ENCODE assay signal across 8 mouse cellular contexts in genomic region chr4:127021989-127022626, GRCm38 (mm10). TPM values are rescaled to one million over a fixed set of nuclear protein-coding genes. Genes with fewer than 3 reads are reported as not detected.
DNase-seq lines count a peak whose midpoint lies in the region; ATAC-seq and TF ChIP-seq lines count a peak whose summit lies in the region.

No protein-coding gene starts in this region.

- H3K4me1 ChIP-seq in ES-Bruce4 (ENCODE audit: control insufficient read depth, insufficient read depth, low read length): no peaks in the 10 kb centered on the region
- peaks cover 25% of the 10 kb centered on the region for H3K4me1 ChIP-seq in forebrain, embryonic 14.5 days (ENCODE audit: control insufficient read depth, insufficient read depth, low read length)
- peaks cover 24% of the 10 kb centered on the region for H3K4me1 ChIP-seq in lung, adult 2 months (ENCODE audit: control insufficient read depth, insufficient read depth, low read length)

- peak overlapping the region; percentile 91 for H3K4me2 ChIP-seq in forebrain, embryonic 14.5 days (ENCODE audit: low read length)

- TF ChIP-seq POLR2A in ES-Bruce4 (IDR thresholded peaks at IDR 0.05; ENCODE audit: insufficient read depth, low read length): peak; percentile 12
- peak; percentile 56; the same call in 1 of the 2 replicates for TF ChIP-seq POLR2A in lung, adult 2 months (IDR thresholded peaks at IDR 0.05; ENCODE audit: borderline replicate concordance, extremely low read depth, low read depth, low read length)

- peak overlapping the region; percentile 100 for H3K9ac ChIP-seq in ES-Bruce4 (ENCODE audit: low read depth, poor library complexity, severe bottlenecking)
- peak overlapping the region; percentile 100 for H3K9ac ChIP-seq in forebrain, embryonic 14.5 days (ENCODE audit: low read length)

- peak; percentile 68; the same call in 1 of the 2 replicates for ATAC-seq in cerebellum, adult (ENCODE audit: insufficient number of reproducible peaks, low FRiP score, low TSS enrichment)
- peak; percentile 64 for ATAC-seq in forebrain, embryonic 14.5 days
- peak; percentile 44 for ATAC-seq in neutrophil, adult 5-6 weeks (ENCODE audit: extremely low read depth, insufficient number of reproducible peaks, low FRiP score, poor library complexity, severe bottlenecking)

- no peaks in the 10 kb centered on the region for H3K27me3 ChIP-seq in ES-Bruce4 (ENCODE audit: control insufficient read depth, insufficient read depth, low read length, poor library complexity, severe bottlenecking)
- no peaks in the 10 kb centered on the region for H3K27me3 ChIP-seq in forebrain, embryonic 14.5 days (replicated peaks; ENCODE audit: control insufficient read depth, insufficient read depth, low read length)

- intact Hi-C loops in heart, postnatal 14 days (cut with DNase I): loop anchor here (10.0 kb wide), 1 partner anchor 223 kb away; the partner anchor contains the start of gene Smim12

- no peak for TF ChIP-seq CTCF in ES-Bruce4 (IDR thresholded peaks at IDR 0.05; ENCODE audit: low read depth, low read length)
- no peak for TF ChIP-seq CTCF in lung, adult 2 months (IDR thresholded peaks at IDR 0.05; ENCODE audit: insufficient read depth, low read length)

- WGBS in forebrain, embryonic 14.5 days: under 1% methylated on average over 50 of the region's 53 CpGs
- under 1% methylated on average over 53 of the region's 53 CpGs for whole genome bisulfite sequencing in lung, adult 2 months

- no peaks in the 10 kb centered on the region for H3K9me3 ChIP-seq in ES-Bruce4 (replicated peaks; ENCODE audit: control insufficient read depth, insufficient read depth, low read length, poor library complexity, severe bottlenecking)
- H3K9me3 ChIP-seq in forebrain, embryonic 14.5 days (replicated peaks; ENCODE audit: control insufficient read depth, low read length): no peaks in the 10 kb centered on the region

- peak; percentile 94 for DNase-seq in forebrain, embryonic 14.5 days (ENCODE audit: low spot score)
- DNase-seq in heart, postnatal 14 days: peak; percentile 89 to 92
- peak; percentile 82 to 83 for DNase-seq in layer of hippocampus, adult 18-20 months (ENCODE audit: low spot score in 2 of 2)
- DNase-seq in lung, adult 2 months: peak; percentile 82
- peak; percentile 79 to 84 for DNase-seq in thymus, adult 18-20 months

- H3K36me3 ChIP-seq in ES-Bruce4 (ENCODE audit: control insufficient read depth, insufficient read depth, low read length, poor library complexity, severe bottlenecking): peaks cover 49% of the 10 kb centered on the region
- peaks cover 47% of the 10 kb centered on the region for H3K36me3 ChIP-seq in forebrain, embryonic 14.5 days (ENCODE audit: control insufficient read depth, insufficient read depth, low read length)

- peak overlapping the region; percentile 92 for H3K4me3 ChIP-seq in ES-Bruce4 (ENCODE audit: low read depth, low read length)
- peak overlapping the region; percentile 100 for H3K4me3 ChIP-seq in forebrain, embryonic 14.5 days (ENCODE audit: low read depth, low read length)
- H3K4me3 ChIP-seq in lung, adult 2 months (replicated peaks; ENCODE audit: extremely low read depth, low read depth, low read length): peak overlapping the region; percentile 85

- TF ChIP-seq EP300 in ES-Bruce4 (IDR thresholded peaks at IDR 0.05; ENCODE audit: insufficient read depth, low read depth, low read length): no peak

- H3K27ac ChIP-seq in ES-Bruce4 (ENCODE audit: insufficient read depth, low read length): peak overlapping the region; percentile 62
- H3K27ac ChIP-seq in forebrain, embryonic 14.5 days (ENCODE audit: low read depth, low read length): peak overlapping the region; percentile 99

RNA-seq across cellular contexts. Expression of gene Sfpq, which starts 1.0 kb away (rescaled TPM):
- 827 and 868 TPM in 2 replicates for polyA plus RNA-seq in ES-Bruce4 (2011; ENCODE audit: insufficient read depth, insufficient read length, low read depth, missing spikeins)
- polyA plus RNA-seq in forebrain, embryonic 14.5 days (2014; fragmentation: Nextera tagmentation; extraction: Ambion mirVana): 102 and 105 TPM in 2 replicates
- 100 to 1,000 TPM; 116 to 127 TPM for total RNA-seq in heart, postnatal 14 days (2021)
- 100 to 1,000 TPM; 271 to 272 TPM for total RNA-seq in layer of hippocampus, adult 18-20 months (2021)
- 44.1 and 52.1 TPM in 2 replicates for polyA plus RNA-seq in lung, adult 2 months (2012; rRNA removed)
- 818 and 867 TPM in 2 replicates for total RNA-seq in neutrophil, adult 5-6 weeks (2017)

RNA-seq across cellular contexts. Expression of gene Zmym1, which starts 38.8 kb away (rescaled TPM):
- polyA plus RNA-seq in ES-Bruce4 (2011; ENCODE audit: insufficient read depth, insufficient read length, low read depth, missing spikeins): 46.0 and 57.4 TPM in 2 replicates
- 31.5 and 35.1 TPM in 2 replicates for polyA plus RNA-seq in forebrain, embryonic 14.5 days (2014; fragmentation: Nextera tagmentation; extraction: Ambion mirVana)
- 1 to 10 TPM; 3.9 to 6.8 TPM for total RNA-seq in heart, postnatal 14 days (2021)
- 10 to 100 TPM; 14.4 to 16.0 TPM for total RNA-seq in layer of hippocampus, adult 18-20 months (2021)
- 1.2 and 1.3 TPM in 2 replicates for polyA plus RNA-seq in lung, adult 2 months (2012; rRNA removed)
- 18.4 and 18.7 TPM in 2 replicates for total RNA-seq in neutrophil, adult 5-6 weeks (2017)

RNA-seq across cellular contexts. Expression of gene Zmym4, which starts 54.2 kb away (rescaled TPM):
- polyA plus RNA-seq in ES-Bruce4 (2011; ENCODE audit: insufficient read depth, insufficient read length, low read depth, missing spikeins): 66.0 and 70.9 TPM in 2 replicates
- polyA plus RNA-seq in forebrain, embryonic 14.5 days (2014; fragmentation: Nextera tagmentation; extraction: Ambion mirVana): 22.7 and 25.8 TPM in 2 replicates
- 10 to 100 TPM; 26.0 to 27.8 TPM for total RNA-seq in heart, postnatal 14 days (2021)
- 10 to 100 TPM; 48.2 to 48.5 TPM for total RNA-seq in layer of hippocampus, adult 18-20 months (2021)
- 3.8 and 5.5 TPM in 2 replicates for polyA plus RNA-seq in lung, adult 2 months (2012; rRNA removed)
- 27.4 and 40.6 TPM in 2 replicates for total RNA-seq in neutrophil, adult 5-6 weeks (2017)

RNA-seq across cellular contexts. Expression of gene Zmym6, which starts 55.1 kb away (rescaled TPM):
- polyA plus RNA-seq in ES-Bruce4 (2011; ENCODE audit: insufficient read depth, insufficient read length, low read depth, missing spikeins): 32.6 and 33.7 TPM in 2 replicates
- 21.2 and 32.3 TPM in 2 replicates for polyA plus RNA-seq in forebrain, embryonic 14.5 days (2014; fragmentation: Nextera tagmentation; extraction: Ambion mirVana)
- total RNA-seq in heart, postnatal 14 days (2021): 1 to 10 TPM; 8.1 to 9.2 TPM
- total RNA-seq in layer of hippocampus, adult 18-20 months (2021): 10 to 100 TPM; 35.7 to 37.7 TPM
- 3.6 and 6.1 TPM in 2 replicates for polyA plus RNA-seq in lung, adult 2 months (2012; rRNA removed)
- total RNA-seq in neutrophil, adult 5-6 weeks (2017): 31.3 and 34.6 TPM in 2 replicates

Comparison
In these comparisons a context has a peak if more than half of its experiments do, and no peak if none do; other contexts are left out.
1. Peak in every context shown above with its lines: DNase-seq, ATAC-seq, H3K4me3 ChIP-seq and H3K27ac ChIP-seq.